Mouse (Mus musculus) heart, adult 11 months (tissue): Measurements from ENCODE around the gene Selenoh.
"Not testable (repeated sequence)": the region's sequence is repeated elsewhere in the genome, so short reads cannot be mapped to it uniquely, and the experiment has no call there.

ENCODE experiments used
- DNase-seq: peaks from one replicate; pipeline ENCODE4 v3.0.0; 2022

The Selenoh gene

GRCm38 (mm10) chr2:84670569-84670933, at the start of gene Selenoh:
Gene Selenoh, minus strand, starts transcription at chr2:84670770.
- DNase-seq, result peak; percentile 99

- DNase-seq, result peak; percentile 77
Measured at GRCm38 (mm10) chr2:84717357-84717756, 46.8 kb upstream of the Selenoh start.

- DNase-seq, result peak; percentile 85
Measured at GRCm38 (mm10) chr2:84716423-84717355, 46.1 kb upstream of the Selenoh start.

GRCm38 (mm10) chr2:84715562-84716361, 45.2 kb upstream of the Selenoh start:
- DNase-seq, result peak; percentile 100

- DNase-seq, result peak; percentile 100
Measured at GRCm38 (mm10) chr2:84714811-84715561, 44.4 kb upstream of the Selenoh start, which contains the start of gene Zdhhc5. Gene Zdhhc5, minus strand, starts transcription at chr2:84715180.

- no peak for DNase-seq
Measured at GRCm38 (mm10) chr2:84714422-84714810, 43.8 kb upstream of the Selenoh start.

GRCm38 (mm10) chr2:84711898-84712297, 41.3 kb upstream of the Selenoh start:
- DNase-seq, result no peak

GRCm38 (mm10) chr2:84707523-84707922, 37.0 kb upstream of the Selenoh start:
- peak; percentile 18 for DNase-seq

- no peak for DNase-seq
Measured at GRCm38 (mm10) chr2:84705295-84705694, 34.7 kb upstream of the Selenoh start.

GRCm38 (mm10) chr2:84704329-84704728, 33.8 kb upstream of the Selenoh start:
- peak; percentile 61 for DNase-seq

- DNase-seq, result peak; percentile 6
Measured at GRCm38 (mm10) chr2:84703497-84703896, 32.9 kb upstream of the Selenoh start.

- DNase-seq, result peak; percentile 45
Measured at GRCm38 (mm10) chr2:84695007-84695695, 24.6 kb upstream of the Selenoh start.

- DNase-seq, result peak; percentile 93
Measured at GRCm38 (mm10) chr2:84690050-84690449, 19.5 kb upstream of the Selenoh start.

- peak; percentile 72 for DNase-seq
Measured at GRCm38 (mm10) chr2:84688080-84688844, 17.7 kb upstream of the Selenoh start.

- no peak for DNase-seq
Measured at GRCm38 (mm10) chr2:84682605-84683183, 12.1 kb upstream of the Selenoh start.

- DNase-seq, result peak; percentile 52
Measured at GRCm38 (mm10) chr2:84679016-84679415, 8.4 kb upstream of the Selenoh start, which contains the start of gene Tmx2. Gene Tmx2, minus strand, starts transcription at chr2:84679140.

GRCm38 (mm10) chr2:84677968-84678880, 7.7 kb upstream of the Selenoh start, which contains the start of the genes Gm28635 and Med19:
Gene Gm28635, minus strand, starts transcription at chr2:84678041.
Gene Med19, plus strand, starts transcription at chr2:84678402.
- peak; percentile 100 for DNase-seq

- DNase-seq, result peak; percentile 64
Measured at GRCm38 (mm10) chr2:84677270-84677967, 6.8 kb upstream of the Selenoh start.

GRCm38 (mm10) chr2:84671535-84671934, 965 bp upstream of the Selenoh start:
- DNase-seq, result not testable (repeated sequence)
